Mouse (Mus musculus) v-Abl transformed pro-B cells (cell line): ENCODE results near the gene Upp2.

ENCODE experiments used
- in situ Hi-C, 2 experiments: fragments of 400-800 bp; cut with MboI; formaldehyde crosslinking; loops; one replicate each; pipeline ENCODE4 v1.15.1; 2025; ENCODE audit not compliant: unreplicated experiment in 2 of 2

Upp2 gene

GRCm38 (mm10) chr2:58799126-58799525 is 232.0 kb downstream of the Upp2 start:
- in situ Hi-C loops = no loop called here

GRCm38 (mm10) chr2:58799623-58800022 is 232.5 kb downstream of the Upp2 start:
- in situ Hi-C loops = no loop called here

- in situ Hi-C loops = no loop called here
Observed at GRCm38 (mm10) chr2:58812941-58813340, 245.8 kb downstream of the Upp2 start.

DNA sequence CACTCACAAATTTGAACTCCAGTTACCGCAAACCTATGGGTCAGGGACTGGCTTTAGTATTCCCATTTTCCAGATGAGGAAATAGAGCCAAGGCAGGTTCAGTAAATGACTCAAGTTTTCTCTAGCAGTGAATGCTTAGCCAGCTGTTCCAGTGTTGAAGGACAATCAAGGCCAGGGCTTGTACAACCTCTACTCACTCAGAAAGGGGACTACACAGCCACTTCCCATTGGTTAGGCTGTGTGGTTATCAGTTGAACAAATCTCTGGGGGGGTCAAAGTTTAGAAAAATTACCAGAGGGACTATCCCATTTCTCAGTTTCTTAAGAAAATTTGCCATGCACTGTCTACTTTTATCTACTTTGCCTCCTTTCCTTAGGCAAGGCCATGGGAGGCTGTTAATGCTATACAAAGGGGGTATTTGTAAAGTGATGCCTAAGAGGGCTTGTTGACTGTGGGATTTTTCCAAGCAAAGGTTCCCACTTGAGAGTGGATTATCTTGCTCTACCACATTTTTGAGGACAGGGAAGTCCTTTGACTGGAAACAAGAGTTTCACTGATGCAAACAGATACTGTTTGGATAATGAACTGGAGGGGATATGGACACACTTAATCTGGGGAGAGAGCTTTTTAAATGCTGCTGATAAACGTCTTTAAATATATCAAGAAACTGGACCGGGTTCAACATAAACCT is 262.0 kb downstream of the Upp2 start:
- in situ Hi-C loops = no loop called here

DNA sequence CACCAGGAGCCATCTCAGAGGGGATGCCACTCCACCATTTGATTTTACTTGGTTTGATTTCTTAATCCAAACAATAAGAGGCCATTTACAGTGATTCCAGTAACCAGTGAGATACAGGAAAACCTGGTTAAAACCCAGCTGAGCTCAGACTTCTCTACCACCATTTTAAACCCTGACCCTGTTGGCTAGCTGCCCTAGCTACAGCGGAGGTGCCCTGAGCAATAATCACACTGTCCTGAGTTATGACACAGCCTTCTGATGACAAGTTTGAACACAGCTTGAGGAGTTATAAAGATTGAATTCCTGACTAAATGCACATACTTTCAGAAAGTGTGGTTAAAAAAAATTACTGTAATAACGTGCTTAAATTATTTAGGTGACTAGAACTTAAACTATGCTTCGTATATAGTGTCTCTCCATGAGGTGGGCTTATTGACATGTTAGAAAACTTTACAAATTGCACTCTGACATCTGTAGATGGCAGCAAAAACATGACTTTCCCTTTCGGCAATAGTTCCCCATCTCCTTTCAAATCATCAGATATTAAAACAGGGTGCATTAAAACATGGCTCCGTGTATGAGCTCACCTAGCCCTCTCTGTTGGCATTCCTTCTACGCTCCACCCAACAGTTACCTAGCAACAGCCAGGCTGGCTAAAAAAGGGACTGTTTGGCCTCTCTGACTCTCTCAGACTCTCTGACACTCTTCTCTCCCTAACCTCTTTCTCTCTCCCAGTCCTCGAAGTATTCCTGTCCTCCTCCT is 263.1 kb downstream of the Upp2 start:
- in situ Hi-C loops = no loop called here

DNA sequence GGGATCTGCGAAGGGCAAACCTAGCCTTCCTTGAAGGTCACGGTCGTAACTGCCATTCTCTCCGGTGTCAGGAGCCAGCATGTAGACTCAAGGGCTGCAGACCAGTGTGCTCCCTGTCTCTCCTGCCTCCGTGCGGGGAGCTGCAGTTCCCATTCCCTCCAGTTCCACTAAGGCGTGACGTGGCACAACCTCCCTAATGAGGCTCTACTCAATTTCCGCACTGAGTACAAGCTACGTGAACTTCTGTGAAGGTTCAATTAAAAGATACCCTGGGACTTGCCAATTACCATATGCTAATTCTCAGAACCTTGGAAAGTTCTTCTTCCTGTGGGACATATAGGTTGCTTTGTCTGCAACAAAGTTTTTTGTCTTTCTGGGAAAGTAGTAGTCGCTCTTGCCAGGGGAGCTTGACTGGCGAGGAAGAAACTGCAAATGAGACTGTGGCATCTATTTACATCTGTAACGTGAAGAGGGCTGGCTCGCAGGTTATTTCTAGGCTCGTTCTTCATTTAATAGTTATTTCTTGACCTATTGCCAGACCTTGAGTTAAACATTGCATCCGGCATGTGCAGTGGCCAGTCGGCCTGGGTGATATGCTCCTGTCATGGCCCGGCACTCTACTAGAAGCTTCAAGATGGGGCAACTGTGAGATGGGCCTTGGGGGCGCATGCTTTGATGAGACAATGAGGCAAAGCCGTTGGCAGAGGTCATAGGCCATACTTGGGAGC is 265.3 kb downstream of the Upp2 start:
- in situ Hi-C loops = no loop called here

- in situ Hi-C loops = no loop called here
Observed at GRCm38 (mm10) chr2:58841021-58841420, 273.9 kb downstream of the Upp2 start.

GRCm38 (mm10) chr2:58842443-58842842 is 275.3 kb downstream of the Upp2 start:
- in situ Hi-C loops = no loop called here
